1 mouse cellular context compared by ENCODE assay signal in genomic region chr3:135307411-135308259, GRCm38 (mm10).
A peak's percentile ranks its signal among the peaks of the same experiment; 100 is the strongest.
TF ChIP-seq lines count a peak whose summit lies in the region.

Gene Slc9b2, plus strand, starts transcription at chr3:135307700.

TF ChIP-seq in MEL, 35 proteins besides CTCF, POLR2A, EP300 and RAD21 (continued from another document):
- peak; percentile 57 for TF ChIP-seq NRF1 (IDR thresholded peaks at IDR 0.05; ENCODE audit: insufficient read depth, low read depth, low read length, poor library complexity, severe bottlenecking)
- 0 out of 2 replicates have a peak, but pooled peaks have one; percentile 15 for TF ChIP-seq MXI1 (IDR thresholded peaks at IDR 0.05; ENCODE audit: low read depth, low read length)
- no peak for TF ChIP-seq MYC (IDR thresholded peaks at IDR 0.05; ENCODE audit: low read depth, low read length)
- TF ChIP-seq USF2 (IDR thresholded peaks at IDR 0.05; ENCODE audit: borderline replicate concordance in 1 of 2, insufficient read depth in 1 of 2, low read depth in 1 of 2, low read length in 2 of 2): no peak
- peak; percentile 40; the same call in 1 of the 2 replicates for TF ChIP-seq MAZ (IDR thresholded peaks at IDR 0.05; ENCODE audit: low read depth, low read length)
